Mouse (Mus musculus): ENCODE data around the gene Prune1. TPM values are rescaled to one million over a fixed set of nuclear protein-coding genes. Genes with fewer than 3 reads are reported as not detected.

Gene Prune1
- total and polyA plus RNA-seq, 2 experiments from 2014 or later, result 77.3 to 78.9 TPM

DNA sequence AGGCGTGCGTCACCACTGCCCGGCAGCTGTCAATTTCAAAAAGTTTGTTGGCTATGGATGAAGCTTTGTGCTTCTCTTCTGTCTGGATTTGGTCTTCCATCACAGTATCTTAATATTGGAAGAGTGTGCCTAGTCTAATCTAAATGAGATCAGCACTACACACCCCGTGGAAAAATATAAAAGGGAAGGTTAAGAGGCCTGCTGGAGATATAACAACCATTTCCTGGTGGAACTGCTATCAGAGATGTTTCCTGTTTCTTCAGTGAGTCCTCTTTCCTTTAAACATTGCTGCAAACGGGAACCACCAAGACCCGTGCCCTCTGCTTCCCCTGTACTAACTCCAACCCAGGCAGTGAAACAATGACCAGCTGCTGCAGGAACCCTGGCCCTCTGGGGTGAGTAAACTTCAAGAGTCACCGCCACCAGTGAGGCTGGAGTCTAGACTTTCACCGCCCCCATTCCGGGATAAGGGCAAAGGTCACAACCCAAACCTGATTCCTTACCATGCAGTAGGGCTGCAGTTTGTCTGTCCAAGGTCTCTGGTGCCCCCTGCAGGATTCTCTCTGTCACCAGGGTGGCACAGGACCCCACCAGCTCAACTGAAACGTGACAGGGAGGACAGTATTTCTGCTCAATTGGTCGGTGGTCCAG lies 18.7 kb downstream of the Prune1 start:
- 47% methylated on average over 11 of the region's 11 CpGs for WGBS
- no peaks in the 10 kb centered on the region for H3K9me3 ChIP-seq (ENCODE audit: low read length)
- H3K4me1 ChIP-seq (ENCODE audit: insufficient read depth, low read length), result no peaks in the 10 kb centered on the region
- H3K9ac ChIP-seq (replicated peaks; ENCODE audit: low read length, poor library complexity, severe bottlenecking), result no peak overlapping the region
- no peak overlapping the region for H3K27ac ChIP-seq (ENCODE audit: low read depth, low read length)
- H3K36me3 ChIP-seq (ENCODE audit: insufficient read depth, low read length), result peaks cover 59% of the 10 kb centered on the region
- no peak for ATAC-seq (ENCODE audit: low FRiP score)
- no peak overlapping the region for H3K4me2 ChIP-seq (ENCODE audit: low read depth, low read length, poor library complexity, severe bottlenecking)
- no peak overlapping the region for H3K4me3 ChIP-seq (ENCODE audit: low read depth, low read length)
- no peaks in the 10 kb centered on the region for H3K27me3 ChIP-seq (ENCODE audit: insufficient read depth, low read length)
- DNase-seq (ENCODE audit: low spot score), result peak; percentile 41
- peak; percentile 67 for TF ChIP-seq CTCF (IDR thresholded peaks at IDR 0.05)

DNA sequence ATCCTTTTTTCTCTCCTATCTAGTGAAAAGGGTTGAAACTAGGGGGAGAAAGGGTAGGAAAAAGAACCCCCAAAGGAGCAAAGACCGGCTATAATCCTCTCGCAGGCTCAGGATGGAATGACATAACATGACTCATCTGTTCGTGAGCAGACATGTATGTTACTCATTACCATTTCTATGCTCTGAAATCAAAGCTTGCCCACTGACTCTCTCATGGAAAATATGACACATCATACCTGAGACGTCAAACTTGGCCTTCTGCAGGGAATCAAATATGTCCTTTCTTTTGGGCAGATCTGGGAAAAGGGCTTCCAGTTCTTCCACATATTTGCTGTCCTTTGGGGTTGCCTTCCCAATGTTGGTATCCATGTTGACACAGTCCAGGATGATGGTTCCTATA lies 19.9 kb downstream of the Prune1 start:
- Histone ChIP-seq H3K27me3 (ENCODE audit: insufficient read depth, low read length) (no peaks in the 10 kb centered on the region), H3K36me3 (ENCODE audit: insufficient read depth, low read length) (peaks cover 60% of the 10 kb centered on the region), H3K4me1 (ENCODE audit: insufficient read depth, low read length) (no peaks in the 10 kb centered on the region), H3K4me2 (ENCODE audit: low read depth, low read length, poor library complexity, severe bottlenecking) (no peak overlapping the region), H3K9ac (replicated peaks; ENCODE audit: low read length, poor library complexity, severe bottlenecking) (no peak overlapping the region), H3K27ac (ENCODE audit: low read depth, low read length) (no peak overlapping the region), H3K4me3 (ENCODE audit: low read depth, low read length) (no peak overlapping the region), H3K9me3 (ENCODE audit: low read length) (no peaks in the 10 kb centered on the region)
- no peak for ATAC-seq (ENCODE audit: low FRiP score)
- TF ChIP-seq CTCF (IDR thresholded peaks at IDR 0.05), result no peak
- DNase-seq (ENCODE audit: low spot score), result no peak
- 94% methylated on average over 4 of the region's 4 CpGs for WGBS

DNA sequence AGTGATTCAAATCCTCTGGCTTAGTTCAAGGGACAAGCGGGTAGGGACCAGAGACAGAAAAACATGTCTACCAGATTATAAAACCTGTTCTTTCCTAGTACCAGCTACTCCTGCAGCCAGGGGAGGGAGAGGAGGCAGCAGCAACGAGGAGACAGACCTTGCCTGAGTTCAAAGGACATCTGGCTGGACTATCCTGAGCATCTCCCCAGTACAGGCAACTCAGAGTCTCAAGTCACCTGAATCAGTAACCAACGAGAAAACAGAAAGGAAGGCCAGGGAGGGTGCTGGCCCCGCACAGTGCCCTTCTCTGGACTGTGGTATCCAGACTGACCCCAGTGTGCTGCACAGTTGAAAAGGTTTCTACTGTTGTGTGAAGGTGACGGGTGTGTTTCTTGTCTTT lies 24.9 kb downstream of the Prune1 start:
- Histone ChIP-seq H3K4me3 (ENCODE audit: low read depth, low read length) (no peak overlapping the region), H3K4me2 (ENCODE audit: low read depth, low read length, poor library complexity, severe bottlenecking) (no peak overlapping the region), H3K9me3 (ENCODE audit: low read length) (no peaks in the 10 kb centered on the region), H3K27me3 (ENCODE audit: insufficient read depth, low read length) (no peaks in the 10 kb centered on the region), H3K36me3 (ENCODE audit: insufficient read depth, low read length) (peaks cover 67% of the 10 kb centered on the region), H3K9ac (replicated peaks; ENCODE audit: low read length, poor library complexity, severe bottlenecking) (no peak overlapping the region), H3K27ac (ENCODE audit: low read depth, low read length) (no peak overlapping the region), H3K4me1 (ENCODE audit: insufficient read depth, low read length) (no peaks in the 10 kb centered on the region)
- 89% methylated on average over 5 of the region's 5 CpGs for WGBS
- ATAC-seq (ENCODE audit: low FRiP score) (no peak), DNase-seq (ENCODE audit: low spot score) (no peak)
- no peak for TF ChIP-seq CTCF (IDR thresholded peaks at IDR 0.05)

DNA sequence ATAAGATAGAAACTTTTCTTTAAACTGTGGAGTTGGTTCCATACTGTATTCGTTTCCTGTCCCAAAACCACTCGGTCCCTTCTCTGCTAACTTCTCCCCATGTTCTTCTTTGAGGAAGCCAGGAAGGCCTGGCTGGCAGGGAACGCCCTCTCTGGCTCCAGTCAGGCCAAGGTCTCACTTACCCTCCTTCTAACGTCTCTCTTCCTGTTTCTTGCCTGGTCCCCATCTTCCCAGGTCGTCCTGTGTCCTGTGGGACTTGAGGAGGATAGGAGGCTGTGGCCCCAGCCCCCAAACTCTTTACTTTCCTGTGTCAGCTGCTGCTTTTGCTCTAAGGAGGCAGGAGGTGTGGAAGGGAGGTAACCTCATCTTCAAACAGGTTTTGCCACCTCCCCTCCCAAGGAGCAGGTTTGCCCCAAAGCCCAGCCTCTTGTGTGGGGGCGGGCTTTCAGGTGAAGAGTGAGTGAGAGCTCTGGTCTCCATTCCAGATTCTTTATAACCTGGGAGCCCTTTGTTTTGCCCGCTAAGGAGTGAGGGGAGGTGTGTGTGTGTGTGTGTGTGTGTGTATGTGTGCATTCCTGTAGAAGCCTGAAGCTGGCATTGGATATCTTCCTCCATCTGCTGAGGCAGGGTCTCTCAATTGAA lies 31.0 kb downstream of the Prune1 start, which contains the start of gene Bnipl:
Gene Bnipl (minus strand): TSS at position 411 of the 642 bp plus-strand sequence.
- WGBS, result 57% methylated on average over 7 of the region's 7 CpGs
- Histone ChIP-seq H3K36me3 (ENCODE audit: insufficient read depth, low read length) (peaks cover 26% of the 10 kb centered on the region), H3K27me3 (ENCODE audit: insufficient read depth, low read length) (no peaks in the 10 kb centered on the region), H3K4me3 (ENCODE audit: low read depth, low read length) (no peak within 1 kb of the TSS), H3K4me2 (ENCODE audit: low read depth, low read length, poor library complexity, severe bottlenecking) (no peak within 1 kb of the TSS), H3K9ac (replicated peaks; ENCODE audit: low read length, poor library complexity, severe bottlenecking) (no peak within 1 kb of the TSS), H3K9me3 (ENCODE audit: low read length) (no peaks in the 10 kb centered on the region), H3K27ac (ENCODE audit: low read depth, low read length) (no peak within 1 kb of the TSS), H3K4me1 (ENCODE audit: insufficient read depth, low read length) (no peaks in the 10 kb centered on the region)
- ATAC-seq (ENCODE audit: low FRiP score) (no peak), DNase-seq (ENCODE audit: low spot score) (no peak)
- no peak for TF ChIP-seq CTCF (IDR thresholded peaks at IDR 0.05)

DNA sequence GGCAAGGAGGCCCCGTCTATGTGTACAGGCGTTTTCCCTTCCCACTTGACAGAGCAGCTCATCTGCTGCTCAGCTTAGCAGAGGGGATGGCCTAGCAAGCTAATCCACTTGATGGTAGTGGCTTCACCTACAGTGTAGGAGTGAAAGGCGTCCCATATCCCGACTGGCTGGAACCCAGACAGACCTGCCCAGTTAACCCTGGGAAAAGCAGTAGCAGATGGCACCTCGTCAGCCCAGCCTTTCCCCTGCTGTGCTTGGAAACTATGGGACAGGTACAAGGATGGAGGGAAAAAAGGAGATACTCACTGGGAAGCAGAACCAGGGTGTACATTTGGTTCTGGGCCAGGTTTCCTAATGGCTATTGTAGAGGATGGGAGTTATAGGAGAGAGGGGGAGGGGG lies 31.5 kb downstream of the Prune1 start:
- no peak for DNase-seq (ENCODE audit: low spot score)
- no peak for TF ChIP-seq CTCF (IDR thresholded peaks at IDR 0.05)
- Histone ChIP-seq H3K4me3 (ENCODE audit: low read depth, low read length) (no peak overlapping the region), H3K36me3 (ENCODE audit: insufficient read depth, low read length) (peaks cover 22% of the 10 kb centered on the region), H3K9me3 (ENCODE audit: low read length) (no peaks in the 10 kb centered on the region), H3K4me2 (ENCODE audit: low read depth, low read length, poor library complexity, severe bottlenecking) (no peak overlapping the region), H3K4me1 (ENCODE audit: insufficient read depth, low read length) (no peaks in the 10 kb centered on the region), H3K9ac (replicated peaks; ENCODE audit: low read length, poor library complexity, severe bottlenecking) (no peak overlapping the region), H3K27ac (ENCODE audit: low read depth, low read length) (no peak overlapping the region), H3K27me3 (ENCODE audit: insufficient read depth, low read length) (no peaks in the 10 kb centered on the region)
- WGBS, result 82% methylated on average over 5 of the region's 5 CpGs
- no peak for ATAC-seq (ENCODE audit: low FRiP score)

DNA sequence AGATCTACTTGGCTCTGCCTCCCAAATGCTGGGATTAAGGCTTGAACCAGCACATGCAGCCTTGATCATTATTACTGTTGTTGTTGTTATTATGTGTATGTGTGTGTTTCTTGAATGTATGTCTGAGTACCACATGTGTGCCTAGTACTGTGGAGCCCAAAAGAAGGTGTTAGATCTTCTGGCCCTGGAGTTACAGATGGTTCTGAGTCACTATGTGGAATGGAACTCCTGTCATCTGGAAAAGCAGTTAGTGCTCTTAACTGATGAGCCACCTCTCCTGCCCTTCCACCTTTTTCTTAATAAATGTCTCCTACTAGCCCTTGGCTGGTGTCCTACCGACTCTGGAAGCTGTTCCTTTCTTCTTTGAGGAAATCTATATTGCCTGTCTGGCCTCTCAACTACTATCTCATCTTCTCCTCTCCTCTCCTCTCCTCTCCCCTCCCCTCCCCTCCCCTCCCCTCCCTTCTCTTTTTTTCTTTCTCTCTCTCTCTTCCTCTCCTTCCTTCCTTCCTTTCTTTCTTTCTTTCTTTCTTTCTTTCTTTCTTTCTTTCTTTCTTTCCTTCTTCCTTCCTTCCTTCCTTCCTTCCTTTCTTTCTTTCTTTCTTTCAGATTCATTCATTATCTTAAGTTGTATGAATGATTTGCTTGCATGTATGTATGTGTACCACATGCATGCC lies 34.1 kb downstream of the Prune1 start:
- Histone ChIP-seq H3K36me3 (ENCODE audit: insufficient read depth, low read length) (peaks cover 6% of the 10 kb centered on the region; the same call in 1 of the 2 replicates), H3K4me2 (ENCODE audit: low read depth, low read length, poor library complexity, severe bottlenecking) (no peak overlapping the region), H3K27ac (ENCODE audit: low read depth, low read length) (no peak overlapping the region), H3K4me1 (ENCODE audit: insufficient read depth, low read length) (no peaks in the 10 kb centered on the region), H3K27me3 (ENCODE audit: insufficient read depth, low read length) (no peaks in the 10 kb centered on the region), H3K9me3 (ENCODE audit: low read length) (no peaks in the 10 kb centered on the region), H3K9ac (replicated peaks; ENCODE audit: low read length, poor library complexity, severe bottlenecking) (no peak overlapping the region), H3K4me3 (ENCODE audit: low read depth, low read length) (no peak overlapping the region)
- no peak for DNase-seq (ENCODE audit: low spot score)
- ATAC-seq (ENCODE audit: low FRiP score), result no peak
- no peak for TF ChIP-seq CTCF (IDR thresholded peaks at IDR 0.05)
- 74% methylated on average over 1 of the region's 1 CpGs for WGBS
